Mouse (Mus musculus) olfactory bulb, adult 2 months (tissue): ENCODE measurements around the gene Gm8994. TPM values are rescaled to one million over a fixed set of nuclear protein-coding genes. Genes with fewer than 3 reads are reported as not detected.
"Not testable (repeated sequence)": the region's sequence is repeated elsewhere in the genome, so short reads cannot be mapped to it uniquely, and the experiment has no call there.

Experiments used
- H3K27ac ChIP-seq: fragments of 200-500 bp; 2 replicates; pipeline ENCODE4 v1.5.1; 2012; ENCODE audit warnings: low read depth, low read length; ENCODE audit not compliant: insufficient read depth
- H3K4me1 ChIP-seq: fragments of 200-500 bp; 2 replicates; pipeline ENCODE4 v1.6.1; 2012; ENCODE audit warnings: low read length; ENCODE audit not compliant: control insufficient read depth, insufficient read depth
- H3K4me3 ChIP-seq: fragments of 200-500 bp; 2 replicates; pipeline ENCODE4 v1.5.1; 2012; ENCODE audit warnings: mild to moderate bottlenecking, low read depth, low read length, moderate library complexity; ENCODE audit not compliant: insufficient read depth
- CTCF ChIP-seq: fragments of 200-500 bp; IDR thresholded peaks from 2 replicates; pipeline ENCODE4 v1.5.1; 2012; ENCODE audit warnings: low read depth, mild to moderate bottlenecking, low read length, moderate library complexity; ENCODE audit not compliant: insufficient read depth
- POLR2A ChIP-seq: fragments of 200-500 bp; IDR thresholded peaks from 2 replicates; pipeline ENCODE4 v1.6.1; 2012; ENCODE audit warnings: mild to moderate bottlenecking, low read depth, low read length, moderate library complexity; ENCODE audit not compliant: insufficient read depth
- WGBS: fragments of 180-500 bp; shearing (Covaris S2); methylation state at CpG from one replicate; pipeline ENCODE4 v1.1.7; 2018; 5-methylcytosine and 5-hydroxymethylcytosine counted together
- polyA plus RNA-seq: library from polyadenylated mRNA; stranded (reverse); fragments of >200 nt; gene quantifications from 2 replicates; pipeline ENCODE4 v1.2.4, GENCODE M21; 2012; ENCODE audit warnings: low replicate concordance; ENCODE audit not compliant: missing spikeins, insufficient read depth, insufficient read length

Gm8994 gene
- polyA plus RNA-seq, 1 experiment = not detected

DNA sequence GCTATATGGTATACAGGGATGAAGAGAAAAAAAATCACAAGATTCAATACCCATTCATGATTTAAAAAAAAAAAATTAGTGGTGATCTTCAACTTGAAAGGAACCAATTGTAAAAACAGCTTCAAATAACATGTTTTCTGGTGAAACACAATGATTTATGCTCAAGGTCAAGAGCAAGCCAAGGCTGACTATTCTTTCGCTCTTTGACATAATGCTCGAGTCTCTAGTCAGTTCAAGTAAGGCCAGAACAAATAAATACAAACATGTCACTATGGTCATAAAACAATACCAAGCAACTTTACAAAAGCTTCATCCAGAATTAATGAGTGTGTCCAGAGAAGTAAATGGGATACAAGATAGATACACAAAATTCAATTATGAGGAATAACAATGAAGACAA, 31.1 kb upstream of the Gm8994 start:
- 71% methylated on average over 2 of the region's 2 CpGs for WGBS
- no peak for TF ChIP-seq CTCF
- no peak for TF ChIP-seq POLR2A
- H3K4me1 ChIP-seq = peaks cover 2% of the 10 kb centered on the region; the same call in 1 of the 2 replicates

DNA sequence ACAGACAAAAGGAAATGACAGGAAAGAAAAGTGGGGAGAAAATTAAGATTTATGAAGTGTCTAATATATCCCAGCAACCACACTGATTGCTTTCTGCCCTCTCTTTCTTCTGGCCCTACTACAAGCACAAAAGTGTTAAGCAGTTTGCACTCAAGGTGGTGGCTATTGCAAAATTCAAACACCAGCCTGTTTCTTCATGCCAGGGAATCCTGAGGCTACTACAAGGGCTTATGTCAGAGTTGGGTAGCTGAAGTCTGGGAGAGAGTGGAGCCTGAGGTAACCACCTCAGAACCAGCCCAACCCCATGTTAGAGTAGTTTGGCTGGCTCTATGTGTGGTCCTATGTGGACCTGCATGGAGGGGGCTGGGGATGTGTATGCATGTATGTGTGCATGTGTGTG, 23.8 kb upstream of the Gm8994 start:
- TF ChIP-seq CTCF (no peak), POLR2A (no peak)
- no peak overlapping the region for H3K4me3 ChIP-seq
- H3K27ac ChIP-seq = peak overlapping the region; percentile 92
- peaks cover 25% of the 10 kb centered on the region for H3K4me1 ChIP-seq

More for the DNA sequence above, 31.1 kb upstream of the Gm8994 start:
- no peak overlapping the region for H3K4me3 ChIP-seq
- no peak overlapping the region for H3K27ac ChIP-seq

DNA sequence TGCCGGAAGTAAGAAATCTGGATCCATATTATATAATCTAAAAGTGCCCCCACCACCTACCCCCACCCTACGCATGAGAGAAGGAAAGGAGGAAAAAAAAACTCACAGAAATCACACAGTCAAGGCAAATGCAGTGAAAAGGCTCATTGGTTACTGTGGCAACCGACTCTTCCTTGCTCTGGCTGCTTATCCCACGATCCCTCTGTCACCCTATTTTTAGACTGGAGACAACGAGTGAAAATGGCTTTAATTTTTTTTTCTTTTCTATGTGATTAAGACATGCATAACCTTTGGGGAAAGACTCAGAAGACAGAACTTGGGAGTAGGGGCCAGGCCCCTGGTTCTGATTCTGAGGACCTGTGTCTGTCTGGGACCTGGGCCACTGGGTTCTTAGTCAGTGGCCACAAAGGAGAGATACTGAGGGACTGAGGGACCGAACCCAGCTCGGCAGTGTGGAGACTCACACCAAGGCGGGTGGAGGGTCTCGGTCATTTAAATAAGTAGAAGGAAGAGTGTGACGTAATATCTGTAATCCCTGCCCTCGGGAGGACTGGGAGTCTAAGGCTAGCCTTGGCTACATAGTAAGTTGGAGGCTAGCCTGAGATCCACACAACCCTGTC, 22.9 kb upstream of the Gm8994 start:
- TF ChIP-seq POLR2A = no peak
- no peak for TF ChIP-seq CTCF
- Histone ChIP-seq H3K4me3 (no peak overlapping the region), H3K27ac (peak overlapping the region; percentile 92), H3K4me1 (peaks cover 25% of the 10 kb centered on the region)
- WGBS = 41% methylated on average over 11 of the region's 11 CpGs

DNA sequence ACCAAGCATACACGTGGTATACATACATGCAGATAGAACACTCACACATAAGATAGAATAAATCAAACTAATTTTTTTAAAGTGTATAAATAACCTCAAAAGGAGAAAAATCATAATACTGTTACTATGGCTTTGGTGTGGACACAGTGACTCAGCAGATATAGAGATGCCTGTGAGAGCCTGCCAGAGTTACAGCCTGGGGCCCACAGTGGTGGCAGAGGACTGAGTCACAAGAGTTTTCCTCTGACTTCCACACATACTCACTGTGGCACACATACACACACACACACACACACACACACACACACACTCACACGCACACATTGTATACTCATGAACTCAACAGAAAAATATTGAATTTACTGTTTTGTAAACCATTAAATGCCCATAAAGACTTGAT, 17.9 kb upstream of the Gm8994 start:
- TF ChIP-seq POLR2A (no peak), CTCF (no peak)
- Histone ChIP-seq H3K27ac (no peak overlapping the region), H3K4me3 (no peak overlapping the region), H3K4me1 (peaks cover 14% of the 10 kb centered on the region)
- WGBS = 94% methylated on average over 2 of the region's 2 CpGs

DNA sequence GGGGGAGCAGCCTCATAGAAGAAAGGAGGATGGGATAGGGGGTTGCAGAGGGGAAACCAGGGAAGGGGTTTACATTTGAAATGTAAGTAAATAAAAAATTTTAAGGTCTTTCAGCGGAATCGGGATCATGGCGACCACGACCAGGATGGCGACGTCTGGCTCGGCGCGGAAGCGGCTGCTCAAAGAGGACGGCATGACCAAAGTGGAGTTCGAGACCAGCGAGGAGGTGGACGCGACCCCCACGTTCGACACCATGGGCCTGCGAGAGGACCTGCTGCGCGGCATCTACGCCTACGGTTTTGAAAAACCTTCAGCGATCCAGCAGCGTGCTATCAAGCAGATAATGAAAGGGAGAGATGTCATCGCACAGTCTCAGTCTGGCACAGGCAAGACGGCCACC, 1.1 kb downstream of the Gm8994 start:
- 98% methylated on average over 26 of the region's 26 CpGs for WGBS
- not testable (repeated sequence) for H3K4me3 ChIP-seq, H3K27ac ChIP-seq, H3K4me1 ChIP-seq

DNA sequence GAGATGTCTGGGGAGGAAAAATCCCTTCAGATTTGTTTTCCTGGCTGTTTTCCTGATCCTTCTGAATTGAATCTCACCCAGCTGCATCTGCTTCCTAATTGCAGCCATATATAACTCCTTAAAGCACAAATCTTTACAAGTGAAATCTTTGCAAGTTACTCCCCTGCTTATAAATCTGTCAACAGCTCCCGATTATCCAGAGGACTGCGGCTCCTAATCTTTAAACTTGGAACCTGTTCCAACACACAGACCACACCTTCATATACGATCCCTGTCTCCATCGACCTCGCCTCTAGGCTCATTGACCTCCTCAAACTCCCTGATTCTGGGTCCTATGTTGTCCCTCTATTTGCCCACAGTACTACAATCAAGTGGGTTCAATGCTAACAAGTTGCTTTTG, 13.3 kb downstream of the Gm8994 start:
- 61% methylated on average over 5 of the region's 5 CpGs for WGBS
- no peak overlapping the region for H3K4me3 ChIP-seq
- no peak overlapping the region for H3K27ac ChIP-seq
- TF ChIP-seq CTCF = no peak
- TF ChIP-seq POLR2A = no peak
- H3K4me1 ChIP-seq = no peaks in the 10 kb centered on the region; the same call in 1 of the 2 replicates

DNA sequence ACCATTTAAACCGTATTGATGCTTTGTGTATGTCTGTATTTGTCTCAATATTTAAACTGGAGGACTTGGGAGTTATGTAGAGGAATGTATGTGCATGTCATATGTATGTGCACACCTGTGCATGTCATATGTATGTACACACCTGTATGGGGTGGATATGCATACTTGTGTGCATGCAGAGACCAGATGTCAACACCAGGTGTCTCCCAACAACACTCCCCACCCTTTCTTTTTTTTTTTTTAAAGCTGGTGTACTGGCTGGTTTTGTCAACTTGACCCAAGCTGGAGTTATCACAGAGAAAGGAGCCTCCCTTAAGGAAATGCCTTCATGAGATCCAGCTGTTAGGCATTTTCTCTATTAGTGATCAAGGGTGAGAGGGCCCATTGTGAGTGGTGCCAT, 13.8 kb downstream of the Gm8994 start:
- H3K27ac ChIP-seq = no peak overlapping the region
- 80% methylated on average over 1 of the region's 1 CpGs for WGBS
- TF ChIP-seq CTCF (no peak), POLR2A (no peak)
- no peak overlapping the region for H3K4me3 ChIP-seq
- no peaks in the 10 kb centered on the region; the same call in 1 of the 2 replicates for H3K4me1 ChIP-seq

DNA sequence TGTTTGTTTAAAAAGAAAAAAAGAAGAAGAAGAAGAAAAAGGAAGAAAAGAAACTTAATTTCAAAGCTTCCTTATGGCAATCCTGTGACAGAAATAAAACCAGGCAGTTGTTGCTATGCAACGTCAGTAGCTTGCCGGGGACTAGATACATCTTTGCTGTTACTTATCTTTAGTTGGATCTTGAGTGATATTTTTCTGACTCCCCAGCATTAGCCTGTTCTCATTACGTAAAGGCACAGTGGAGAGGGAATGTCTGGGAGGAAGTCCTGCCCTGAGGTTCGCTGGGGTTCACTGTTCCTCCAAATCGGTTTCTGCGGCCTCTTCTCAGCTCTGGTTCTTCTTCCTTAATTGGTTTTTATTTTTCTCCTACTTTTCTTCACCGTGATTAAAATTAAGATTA, 16.5 kb downstream of the Gm8994 start:
- TF ChIP-seq POLR2A (no peak), CTCF (no peak)
- H3K27ac ChIP-seq = no peak overlapping the region
- H3K4me3 ChIP-seq = no peak overlapping the region
- WGBS = 67% methylated on average over 7 of the region's 7 CpGs
- H3K4me1 ChIP-seq = no peaks in the 10 kb centered on the region; the same call in 1 of the 2 replicates

DNA sequence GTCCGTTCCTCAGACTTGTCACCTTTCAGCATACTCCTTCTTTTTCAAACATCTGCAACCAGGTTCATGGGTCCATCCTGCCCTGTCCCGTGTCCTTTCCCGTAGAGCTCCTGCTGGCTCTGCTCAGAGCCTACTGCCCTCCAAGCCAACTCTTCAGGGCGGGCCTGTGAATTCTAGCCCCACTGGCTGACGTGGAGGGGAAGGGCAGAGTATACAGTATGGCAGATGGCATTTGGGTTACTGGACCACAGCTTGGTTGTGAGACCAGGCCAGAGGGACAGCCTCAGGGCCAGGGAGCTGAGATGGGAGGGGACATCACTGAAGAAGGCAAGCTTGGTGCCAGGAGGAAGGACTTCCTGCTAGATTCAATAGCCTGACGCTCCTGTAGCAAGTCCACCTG, 17.7 kb downstream of the Gm8994 start:
- Histone ChIP-seq H3K4me3 (no peak overlapping the region), H3K27ac (no peak overlapping the region), H3K4me1 (no peaks in the 10 kb centered on the region; the same call in 1 of the 2 replicates)
- TF ChIP-seq CTCF = no peak
- 95% methylated on average over 6 of the region's 6 CpGs for WGBS

DNA sequence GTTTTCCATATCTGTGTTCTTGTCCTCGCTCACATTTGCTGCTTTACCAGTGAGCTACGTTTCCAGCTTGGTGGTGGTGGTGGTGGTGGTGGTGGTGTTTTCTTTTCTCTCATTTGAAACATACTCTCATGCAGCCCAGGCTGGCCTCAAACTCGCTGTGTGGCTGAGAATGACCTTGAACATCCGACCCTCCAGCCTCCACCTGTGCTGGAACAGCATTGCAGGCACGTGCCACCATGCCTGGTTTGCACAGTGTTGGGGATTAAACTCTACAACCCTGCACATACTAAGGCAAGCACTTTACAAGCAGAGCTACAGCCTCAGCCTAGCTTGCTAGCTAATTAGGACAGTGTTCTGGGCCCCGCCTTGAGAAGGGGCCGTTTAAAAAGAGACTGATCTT, 18.3 kb downstream of the Gm8994 start:
- 87% methylated on average over 7 of the region's 7 CpGs for WGBS
- Histone ChIP-seq H3K4me3 (no peak overlapping the region), H3K27ac (no peak overlapping the region), H3K4me1 (no peaks in the 10 kb centered on the region; the same call in 1 of the 2 replicates)
- no peak for TF ChIP-seq POLR2A
- TF ChIP-seq CTCF = no peak
